Mouse (Mus musculus) lung, postnatal 25 days (tissue): ENCODE measurements around the gene Vps53.
A peak's percentile ranks its signal among the peaks of the same experiment; 100 is the strongest.

ENCODE experiments used
- DNase-seq: peaks from one replicate; pipeline ENCODE4 v3.0.0; 2022; ENCODE audit warnings: low spot score

Vps53 gene

DNA sequence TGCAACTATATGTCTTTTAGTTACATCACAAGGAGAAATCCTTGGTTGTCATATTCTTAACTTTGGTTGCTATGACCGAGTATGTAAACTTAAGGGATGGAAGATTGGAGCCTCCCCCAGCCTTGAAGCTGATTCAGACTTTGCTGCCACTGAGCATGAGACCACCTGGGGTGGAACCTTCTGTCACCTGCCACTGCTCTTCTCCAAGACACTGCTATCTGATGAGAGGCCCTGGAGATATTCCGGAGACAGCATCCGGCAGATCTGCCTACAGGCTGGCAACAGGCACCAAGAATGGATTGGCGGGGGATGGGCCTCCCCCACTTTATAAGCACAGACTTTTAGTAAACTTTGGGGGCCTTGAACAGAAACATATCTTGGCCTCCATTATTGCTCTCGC is 127.0 kb downstream of the Vps53 start:
- no peak for DNase-seq

DNA sequence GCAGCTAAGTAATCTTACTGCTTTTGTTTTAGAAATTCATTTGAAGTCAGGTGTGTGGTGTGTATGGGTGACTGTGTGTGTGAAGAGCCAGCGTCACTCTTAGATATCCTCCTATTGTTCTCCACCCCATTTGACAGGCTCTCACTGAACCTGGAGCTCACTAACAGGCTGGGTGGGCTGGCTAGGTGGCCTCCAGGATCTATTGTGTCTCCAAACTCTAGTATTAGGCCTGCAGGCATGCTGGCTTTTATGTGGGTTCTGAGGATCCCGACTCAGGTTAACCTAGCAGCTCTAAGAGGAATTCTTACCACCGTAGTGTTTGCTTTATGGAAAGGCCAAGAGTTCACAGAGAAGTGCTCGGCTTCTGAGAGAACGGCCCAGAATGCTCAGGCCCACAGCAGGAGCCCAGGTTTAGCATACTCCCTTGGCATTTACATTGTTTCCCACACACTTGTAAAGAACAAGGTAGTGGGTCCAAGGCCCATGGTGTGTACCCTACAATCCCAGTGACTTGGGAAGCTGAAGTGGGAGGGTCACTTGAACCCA is 128.4 kb downstream of the Vps53 start:
- DNase-seq = no peak

DNA sequence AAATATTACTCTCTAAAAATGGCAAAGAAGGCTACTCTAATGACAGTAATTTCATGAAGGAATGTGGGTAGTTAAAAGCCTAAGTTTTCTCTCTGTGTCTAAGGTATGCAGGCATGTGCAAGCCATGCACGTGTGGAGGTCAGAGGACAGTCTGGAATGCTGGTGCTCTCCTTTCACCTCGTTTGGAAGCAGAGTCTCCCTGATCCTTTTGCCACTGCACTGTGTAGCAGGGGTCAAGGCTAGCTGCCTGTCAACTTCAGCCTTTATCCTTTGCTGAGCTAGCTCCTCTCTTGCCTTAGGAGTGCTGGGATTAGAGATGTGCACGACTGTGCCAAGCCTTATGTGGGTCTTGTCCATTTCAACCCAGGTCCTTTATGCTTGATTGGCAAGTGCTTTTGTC is 128.9 kb downstream of the Vps53 start:
- no peak for DNase-seq

- no peak for DNase-seq
Observed at GRCm38 (mm10) chr11:76045367-76045766, 134.1 kb downstream of the Vps53 start.

- DNase-seq = no peak
Observed at GRCm38 (mm10) chr11:76044468-76044867, 135.0 kb downstream of the Vps53 start.

GRCm38 (mm10) chr11:76042882-76043281 is 136.6 kb downstream of the Vps53 start:
- peak; percentile 57 for DNase-seq

- no peak for DNase-seq
Observed at GRCm38 (mm10) chr11:76042041-76042638, 137.3 kb downstream of the Vps53 start.

- no peak for DNase-seq
Observed at GRCm38 (mm10) chr11:76040761-76041376, 138.6 kb downstream of the Vps53 start.

- no peak for DNase-seq
Observed at GRCm38 (mm10) chr11:76040106-76040505, 139.3 kb downstream of the Vps53 start.

DNA sequence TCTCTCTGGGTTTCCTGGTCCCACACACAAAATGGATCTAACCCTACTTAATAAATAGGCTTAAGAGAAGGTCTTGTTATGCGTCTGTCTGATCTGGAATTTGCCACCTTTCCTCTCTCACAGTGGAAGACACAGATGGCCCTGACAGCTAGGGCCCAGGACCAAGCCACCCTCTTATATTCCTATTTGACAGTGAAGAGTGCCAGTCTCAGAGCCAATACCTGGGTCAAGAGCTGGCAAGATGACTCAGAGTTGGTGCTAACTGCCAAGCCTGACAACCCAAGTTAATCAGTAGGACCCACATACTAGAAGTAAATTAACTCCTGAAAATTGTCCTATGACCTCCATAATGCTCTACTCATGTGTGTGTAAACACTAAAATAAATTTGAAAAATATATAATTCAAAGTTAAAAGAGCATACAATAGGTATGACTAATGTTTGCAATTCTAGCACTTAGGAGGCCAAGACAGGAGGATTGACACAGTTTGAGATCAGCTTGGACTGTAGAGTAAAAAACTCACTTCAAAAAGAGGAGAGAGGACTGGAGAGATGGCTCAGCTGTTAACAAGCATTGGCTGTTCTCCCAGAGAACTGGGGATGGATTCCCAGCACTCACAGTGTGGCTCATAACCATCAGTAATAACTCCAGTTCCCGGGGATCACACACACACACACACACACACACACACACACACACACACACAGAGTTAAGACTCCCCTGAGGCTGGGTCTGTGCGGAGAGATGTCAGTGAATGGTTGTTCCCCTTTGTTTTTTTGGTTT is 140.0 kb downstream of the Vps53 start:
- DNase-seq = no peak

GRCm38 (mm10) chr11:76037581-76038294 is 141.7 kb downstream of the Vps53 start:
- DNase-seq = no peak

GRCm38 (mm10) chr11:76035182-76035581 is 144.3 kb downstream of the Vps53 start:
- DNase-seq = no peak

DNA sequence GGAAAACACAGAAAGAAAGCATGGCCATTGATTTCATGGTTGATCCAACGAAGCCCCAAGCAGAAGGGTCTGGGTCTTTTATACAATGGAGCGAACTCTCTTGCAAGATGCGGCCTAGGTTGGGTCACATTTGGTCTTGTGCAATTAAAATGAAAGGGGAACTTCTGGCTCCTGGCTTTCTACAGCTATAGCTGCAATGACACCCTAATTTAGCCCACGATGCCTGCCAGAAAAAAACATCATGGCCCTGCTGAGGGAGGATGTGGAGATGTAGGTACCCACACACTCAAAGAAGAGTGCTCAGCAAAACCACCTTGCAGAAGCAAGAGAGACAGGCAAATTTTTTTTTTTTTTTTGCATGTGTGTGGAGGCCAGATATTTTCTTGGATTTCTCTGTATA is 145.6 kb downstream of the Vps53 start:
- DNase-seq = no peak

- DNase-seq = peak; percentile 68
Observed at GRCm38 (mm10) chr11:76033359-76033758, 146.1 kb downstream of the Vps53 start.

DNA sequence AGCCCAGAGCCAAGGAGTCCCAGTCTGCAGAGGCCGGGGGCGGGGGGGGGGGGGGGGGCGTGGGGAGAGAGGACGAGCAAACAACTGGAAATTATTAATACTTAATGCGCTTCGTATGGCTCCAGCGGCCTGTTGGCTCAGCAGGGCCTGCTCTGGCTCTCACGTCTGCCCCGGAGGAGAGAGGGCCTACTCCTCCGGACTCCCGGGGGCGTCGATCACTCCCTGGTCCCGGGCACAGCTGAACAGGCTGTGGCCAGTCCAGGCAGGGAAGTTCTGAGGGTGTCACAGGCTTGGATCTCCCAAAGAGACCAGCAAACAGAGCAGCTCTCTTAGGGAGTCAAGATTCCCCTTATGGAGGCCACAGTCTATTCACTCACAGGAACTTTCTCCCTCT is 151.4 kb downstream of the Vps53 start:
- no peak for DNase-seq

- peak; percentile 90 for DNase-seq
Observed at GRCm38 (mm10) chr11:76027139-76028071, 152.0 kb downstream of the Vps53 start, which contains the start of gene Rflnb. TSS of gene Rflnb (minus strand) at chr11:76027782.

DNA sequence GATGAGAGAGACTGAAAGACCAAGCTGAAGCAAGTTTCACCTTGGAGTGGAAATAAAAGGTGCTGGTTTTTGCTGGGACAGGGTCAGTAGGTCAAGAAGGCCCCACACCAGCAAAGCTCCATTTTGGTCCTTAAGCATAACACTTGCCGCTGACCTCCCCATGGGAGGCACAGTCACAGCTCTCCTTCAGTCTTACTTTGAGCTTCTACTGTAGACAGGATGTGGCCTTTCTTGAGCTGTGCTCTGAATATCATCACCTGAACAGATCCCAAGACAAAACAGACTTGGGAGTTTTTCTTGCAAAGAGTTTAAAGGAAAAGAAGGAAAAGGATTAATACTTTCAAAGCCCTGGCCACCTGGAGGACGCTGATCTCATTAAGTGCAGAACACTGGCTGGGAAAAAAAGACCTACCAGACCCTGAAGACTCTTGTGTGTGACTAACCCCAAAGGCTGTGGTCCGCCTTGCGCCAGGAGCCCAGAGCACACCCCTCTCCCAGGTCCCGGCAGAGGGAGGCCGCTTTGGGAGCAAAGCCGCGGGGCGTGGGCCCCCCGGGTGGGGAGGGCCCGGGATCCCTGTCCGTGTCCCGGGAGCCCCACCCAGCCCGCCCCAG is 152.8 kb downstream of the Vps53 start:
- DNase-seq = no peak

GRCm38 (mm10) chr11:76025080-76025583 is 154.3 kb downstream of the Vps53 start:
- DNase-seq = no peak

DNA sequence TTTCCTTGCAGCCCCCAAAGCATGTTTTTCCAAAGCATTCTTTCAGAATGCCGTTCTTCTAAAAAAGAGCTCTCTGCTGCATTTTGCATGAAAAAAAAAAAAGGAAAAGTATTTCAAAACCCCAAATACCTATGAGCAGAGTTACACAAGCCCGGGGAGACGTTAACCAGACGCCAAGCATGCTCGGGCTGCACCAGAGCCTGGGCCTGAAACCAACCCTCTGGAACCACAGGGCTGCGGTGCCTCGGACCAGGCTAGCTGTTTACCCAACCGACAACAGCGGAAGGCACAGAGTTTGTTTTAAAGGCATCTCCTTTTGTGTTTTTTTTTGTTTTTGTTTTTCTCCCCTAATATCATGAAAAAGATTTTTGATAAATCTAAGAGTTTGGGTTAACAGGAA is 158.5 kb downstream of the Vps53 start:
- DNase-seq = no peak

GRCm38 (mm10) chr11:76019879-76020278 is 159.6 kb downstream of the Vps53 start:
- no peak for DNase-seq

GRCm38 (mm10) chr11:76015814-76016213 is 163.6 kb downstream of the Vps53 start:
- DNase-seq = no peak
